Mouse (Mus musculus) midbrain, postnatal 0 days (tissue): ENCODE data around the gene Chadl. TPM values are rescaled to one million over a fixed set of nuclear protein-coding genes. Genes with fewer than 3 reads are reported as not detected.

Source experiments
- ATAC-seq: fragments of 200-750 bp; cut with Nextera tagmentation; 2 replicates; pipeline ENCODE4 v1.8.0; 2017; ENCODE audit warnings: moderate number of reproducible peaks, mild to moderate bottlenecking, moderate TSS enrichment, moderate library complexity; ENCODE audit not compliant: low FRiP score
- DNase-seq: peaks from one replicate; pipeline ENCODE4 v3.0.0-alpha.2; 2015; ENCODE audit warnings: low spot score
- H3K27ac ChIP-seq: fragments of 300-500 bp; sonication (generic); 2 replicates; pipeline ENCODE4 v1.5.1; 2014; ENCODE audit warnings: low read depth, mild to moderate bottlenecking, low read length, mixed read lengths
- H3K27me3 ChIP-seq: fragments of 300-500 bp; sonication (generic); 2 replicates; pipeline ENCODE4 v1.6.1; 2014; ENCODE audit warnings: low read length, control low read depth, mixed read lengths; ENCODE audit not compliant: insufficient read depth
- H3K36me3 ChIP-seq: fragments of 300-500 bp; sonication (generic); 2 replicates; pipeline ENCODE4 v1.6.1; 2014; ENCODE audit warnings: low read length, control low read depth, mixed read lengths; ENCODE audit not compliant: insufficient read depth
- H3K4me1 ChIP-seq: fragments of 300-500 bp; sonication (generic); 2 replicates; pipeline ENCODE4 v1.6.1; 2014; ENCODE audit warnings: mild to moderate bottlenecking, control low read depth, antibody characterized with exemption, low read length, mixed read lengths; ENCODE audit not compliant: insufficient read depth
- H3K4me2 ChIP-seq: fragments of 300-500 bp; sonication (generic); 2 replicates; pipeline ENCODE4 v1.6.1; 2014; ENCODE audit warnings: low read depth, mild to moderate bottlenecking, low read length, mixed read lengths; ENCODE audit not compliant: poor library complexity, severe bottlenecking
- H3K4me3 ChIP-seq: fragments of 300-500 bp; sonication (generic); 2 replicates; pipeline ENCODE4 v1.5.1; 2014; ENCODE audit warnings: low read depth, mild to moderate bottlenecking, low read length, moderate library complexity
- H3K9ac ChIP-seq: fragments of 300-500 bp; sonication (generic); replicated peaks from 2 replicates; pipeline ENCODE4 v1.6.1; 2014; ENCODE audit warnings: mild to moderate bottlenecking, low read length, moderate library complexity, mixed read lengths; ENCODE audit not compliant: poor library complexity, severe bottlenecking
- H3K9me3 ChIP-seq: fragments of 300-500 bp; sonication (generic); 2 replicates; pipeline ENCODE4 v1.6.1; 2016; ENCODE audit warnings: low read length, control low read depth
- CTCF ChIP-seq: IDR thresholded peaks from 2 replicates; pipeline ENCODE4 v1.5.1; 2016; ENCODE audit warnings: antibody characterized with exemption, mild to moderate bottlenecking
- WGBS: fragments of 180-500 bp; shearing (Covaris S2); extraction: QIAGEN DNeasy Blood & Tissue Kit; methylation state at CpG from one replicate; pipeline ENCODE4 v1.1.7; 2014; 5-methylcytosine and 5-hydroxymethylcytosine counted together
- polyA plus RNA-seq: library from polyadenylated mRNA; unstranded; fragments of >200 nt; fragmentation: Nextera tagmentation; extraction: Ambion mirVana; gene quantifications from 2 replicates; pipeline ENCODE4 v1.2.1, GENCODE M21; 2015
- total RNA-seq: library from RNA; depleted of rRNA; stranded (reverse); fragments of >200 nt; gene quantifications from 2 replicates; pipeline ENCODE4 v1.2.3, GENCODE M21; 2014

Gene Chadl
- total and polyA plus RNA-seq, 2 experiments from 2014 or later, result 61.5 to 63.9 TPM

GRCm38 (mm10) chr15:81735075-81735474 lies 38.0 kb upstream of the Chadl start:
- Histone ChIP-seq H3K4me1 (no peaks in the 10 kb centered on the region), H3K4me2 (no peak overlapping the region), H3K4me3 (no peak overlapping the region), H3K27me3 (no peaks in the 10 kb centered on the region), H3K27ac (no peak overlapping the region), H3K36me3 (no peaks in the 10 kb centered on the region), H3K9me3 (no peaks in the 10 kb centered on the region), H3K9ac (no peak overlapping the region)
- TF ChIP-seq CTCF, result no peak
- 65% methylated on average over 3 of the region's 3 CpGs for WGBS
- ATAC-seq, result no peak
- no peak for DNase-seq

- Histone ChIP-seq H3K27me3 (no peaks in the 10 kb centered on the region), H3K9ac (peak overlapping the region; percentile 61), H3K36me3 (no peaks in the 10 kb centered on the region), H3K4me3 (peak overlapping the region; percentile 87), H3K9me3 (no peaks in the 10 kb centered on the region), H3K4me1 (peaks cover 6% of the 10 kb centered on the region), H3K27ac (peak overlapping the region; percentile 52), H3K4me2 (peak overlapping the region; percentile 87)
- no peak for TF ChIP-seq CTCF
- ATAC-seq (peak; percentile 98), DNase-seq (peak; percentile 100)
- WGBS, result 6% methylated on average over 37 of the region's 41 CpGs
Observed at GRCm38 (mm10) chr15:81729792-81730635, 32.9 kb upstream of the Chadl start.

- DNase-seq (peak; percentile 18), ATAC-seq (peak; percentile 42; the same call in 1 of the 2 replicates)
- no peak for TF ChIP-seq CTCF
- no peaks in the 10 kb centered on the region for H3K9me3 ChIP-seq
- H3K27me3 ChIP-seq, result no peaks in the 10 kb centered on the region
- H3K36me3 ChIP-seq, result no peaks in the 10 kb centered on the region
- H3K4me1 ChIP-seq, result peaks cover 6% of the 10 kb centered on the region
- H3K4me2 ChIP-seq, result peak overlapping the region; percentile 87
- H3K4me3 ChIP-seq, result peak overlapping the region; percentile 87
- peak overlapping the region; percentile 52 for H3K27ac ChIP-seq
- WGBS, result under 1% methylated on average over 48 of the region's 49 CpGs
- H3K9ac ChIP-seq, result peak overlapping the region; percentile 61
Observed at GRCm38 (mm10) chr15:81729241-81729791, 32.2 kb upstream of the Chadl start.

- Histone ChIP-seq H3K4me1 (peaks cover 6% of the 10 kb centered on the region), H3K4me3 (no peak overlapping the region), H3K9ac (no peak overlapping the region), H3K4me2 (no peak overlapping the region), H3K27ac (no peak overlapping the region), H3K36me3 (peaks cover 13% of the 10 kb centered on the region), H3K9me3 (no peaks in the 10 kb centered on the region), H3K27me3 (no peaks in the 10 kb centered on the region)
- DNase-seq (no peak), ATAC-seq (no peak)
- no peak for TF ChIP-seq CTCF
- WGBS, result 98% methylated on average over 8 of the region's 8 CpGs
Observed at GRCm38 (mm10) chr15:81725965-81726364, 28.9 kb upstream of the Chadl start.

GRCm38 (mm10) chr15:81723653-81724052 lies 26.6 kb upstream of the Chadl start:
- Histone ChIP-seq H3K36me3 (peaks cover 33% of the 10 kb centered on the region), H3K4me2 (no peak overlapping the region), H3K9ac (no peak overlapping the region), H3K27me3 (no peaks in the 10 kb centered on the region), H3K9me3 (no peaks in the 10 kb centered on the region), H3K27ac (no peak overlapping the region), H3K4me3 (no peak overlapping the region), H3K4me1 (peaks cover 6% of the 10 kb centered on the region)
- ATAC-seq (no peak), DNase-seq (no peak)
- TF ChIP-seq CTCF, result no peak
- 94% methylated on average over 11 of the region's 11 CpGs for WGBS

- no peak overlapping the region for H3K9ac ChIP-seq
- no peaks in the 10 kb centered on the region for H3K27me3 ChIP-seq
- WGBS, result 95% methylated on average over 5 of the region's 5 CpGs
- H3K4me3 ChIP-seq, result no peak overlapping the region
- H3K9me3 ChIP-seq, result no peaks in the 10 kb centered on the region
- no peak overlapping the region for H3K27ac ChIP-seq
- peaks cover 33% of the 10 kb centered on the region for H3K36me3 ChIP-seq
- DNase-seq, result no peak
- ATAC-seq, result no peak
- no peak overlapping the region for H3K4me2 ChIP-seq
- H3K4me1 ChIP-seq, result peaks cover 3% of the 10 kb centered on the region; the same call in 1 of the 2 replicates
- TF ChIP-seq CTCF, result no peak
Observed at GRCm38 (mm10) chr15:81722361-81722760, 25.3 kb upstream of the Chadl start.
